Mouse (Mus musculus) adrenal gland, postnatal 4 days (tissue): ENCODE results near the gene Dync1h1. TPM values are rescaled to one million over a fixed set of nuclear protein-coding genes. Genes with fewer than 3 reads are reported as not detected.

ENCODE experiments used
- microRNA-seq: library from miRNA; unstranded; fragments of <30 nt; microRNA quantifications from one replicate; pipeline ENCODE4 v1.2.0, GENCODE M21; 2021
- total RNA-seq, 2 experiments: library from RNA; stranded (reverse); gene quantifications; 2 replicates each; pipeline ENCODE4 v1.2.3; 2021

Dync1h1 gene
- total RNA-seq, 2 experiments from 2014 or later, result 116 to 140 TPM

Small RNA genes within 50 kb of the gene (microRNA-seq; reads per million reads assigned to microRNA genes)
- gene Gm27299, result not detected

Other genes starting within 250 kb of the Dync1h1 start
- gene Ppp2r5c, start 154.3 kb upstream of the Dync1h1 start, total RNA-seq, result 100 to 1,000 TPM; 150 to 153 TPM
- gene 1700001K19Rik, start 81.2 kb downstream of the Dync1h1 start, total RNA-seq, result not detected
- gene Hsp90aa1, start 101.3 kb downstream of the Dync1h1 start, total RNA-seq, result 100 to 1,000 TPM; 258 to 326 TPM
- 10 to 100 TPM; 47.6 to 47.8 TPM for gene Wdr20, start 136.5 kb downstream of the Dync1h1 start, total RNA-seq
- 1 to 10 TPM; 1.8 to 2.2 TPM for gene Mok, start 239.5 kb downstream of the Dync1h1 start, total RNA-seq
- 10 to 100 TPM; 18.7 to 19.3 TPM for gene Zfp839, start 248.8 kb downstream of the Dync1h1 start, total RNA-seq